11 mouse cellular contexts compared by ENCODE assay signal in the genomic region with DNA sequence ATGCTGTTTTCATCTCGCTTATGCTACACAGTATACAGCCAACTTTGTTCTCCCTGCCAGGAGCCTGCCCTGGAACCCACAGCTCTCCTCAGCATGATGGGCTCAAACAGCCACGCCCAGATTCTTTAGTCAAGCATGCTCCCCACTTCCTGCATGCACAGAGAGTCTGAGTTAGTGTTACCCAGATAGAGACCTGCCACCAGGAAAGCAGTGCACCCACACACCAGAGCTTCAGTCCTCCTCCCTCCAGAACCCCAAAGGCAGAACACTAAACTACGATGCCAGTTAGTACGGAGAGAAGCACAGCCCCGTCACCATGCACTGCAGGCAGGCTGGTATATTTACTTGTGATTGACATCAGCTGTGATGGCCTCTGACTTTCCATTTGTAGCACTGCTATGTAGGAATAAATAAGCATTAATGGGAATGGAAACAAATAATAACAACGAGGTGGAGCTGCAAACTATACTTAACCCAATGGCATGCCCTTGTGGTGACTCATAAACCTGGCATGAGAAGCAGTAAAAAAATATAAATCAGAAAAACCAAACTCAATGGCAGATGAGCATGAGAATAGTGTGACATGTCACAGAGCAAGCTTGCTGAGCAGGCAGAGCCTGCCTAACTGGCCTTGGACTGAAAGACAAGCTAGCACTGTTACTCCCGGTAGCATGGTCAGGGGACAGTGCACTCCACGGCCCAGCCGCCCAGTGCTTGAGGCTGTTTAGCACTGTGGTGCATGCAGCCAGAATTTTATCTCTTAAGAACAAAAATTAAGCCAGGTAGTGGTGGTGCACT. TPM values are rescaled to one million over a fixed set of nuclear protein-coding genes. Genes with fewer than 3 reads are reported as not detected.
DNase-seq lines count a peak whose midpoint lies in the region; ATAC-seq and TF ChIP-seq lines count a peak whose summit lies in the region.
"Had no signal": no experiment of that assay in that cellular context is flagged by ENCODE, and none has a peak within 500 bp of the region (broad histone marks: within the 10 kb centered on the region; RNA-seq: fewer than 3 reads in every experiment).

No protein-coding gene starts in this region.

- intact Hi-C loops in left cerebral cortex, postnatal 14 days (cut with DNase I), result no loop called here

- no peak for TF ChIP-seq POLR2A in cerebellum, adult 2 months (IDR thresholded peaks at IDR 0.05; ENCODE audit: borderline replicate concordance, insufficient read depth, low read length)

- H3K4me2 ChIP-seq in liver, embryonic 15.5 days, result 0 out of 2 replicates have a peak overlapping the region, but pooled peaks have one; percentile 24

- H3K4me1 ChIP-seq in liver, embryonic 15.5 days (replicated peaks), result peaks cover 25% of the 10 kb centered on the region
- no peaks in the 10 kb centered on the region for H3K4me1 ChIP-seq in cerebellum, adult 2 months (ENCODE audit: control insufficient read depth, insufficient read depth, low read length)

- H3K4me3 ChIP-seq in liver, embryonic 15.5 days (replicated peaks), result no peak overlapping the region
- no peak overlapping the region for H3K4me3 ChIP-seq in cerebellum, adult 2 months (replicated peaks; ENCODE audit: insufficient read depth, low read depth, low read length)

- 34% methylated on average over 9 of the region's 9 CpGs for WGBS in liver, embryonic 15.5 days (ENCODE audit: insufficient replicate concordance)
- 80% methylated on average over 9 of the region's 9 CpGs for WGBS in cerebellum, adult 2 months

- TF ChIP-seq CTCF in cerebellum, adult 2 months (IDR thresholded peaks at IDR 0.05; ENCODE audit: borderline replicate concordance, insufficient read depth, low read depth, low read length), result no peak

- peak overlapping the region; percentile 76 for H3K27ac ChIP-seq in liver, embryonic 15.5 days (replicated peaks)
- H3K27ac ChIP-seq in cerebellum, adult 2 months (ENCODE audit: insufficient read depth, low read length), result no peak overlapping the region

- peak; percentile 29 for DNase-seq in layer of hippocampus, adult 9-11 months
- no peak for DNase-seq in layer of hippocampus, postnatal 14 days (ENCODE audit: low spot score in 2 of 2)
- peak; percentile 30 for DNase-seq in T-cell, adult 2 months (ENCODE audit: low spot score)
- peak; percentile 6 for DNase-seq in thymus, postnatal 0 days (ENCODE audit: low spot score)
- no peak for DNase-seq in kidney, adult 8-10 months
- no peak for DNase-seq in left cerebral cortex, postnatal 14 days (ENCODE audit: low spot score in 2 of 2)
- DNase-seq in cerebellum, adult 2 months, result no peak
- DNase-seq: cerebellum, postnatal 14 days; gastrocnemius, postnatal 25 days; kidney, adult 18-20 months had no signal

- ATAC-seq in liver, embryonic 15.5 days (ENCODE audit: insufficient read depth), result peak; percentile 64

- no peak overlapping the region for H3K9ac ChIP-seq in liver, embryonic 15.5 days

- H3K9me3 ChIP-seq in liver, embryonic 15.5 days (replicated peaks), result no peaks in the 10 kb centered on the region

- no peaks in the 10 kb centered on the region for H3K27me3 ChIP-seq in liver, embryonic 15.5 days
- H3K27me3 ChIP-seq in cerebellum, adult 2 months (ENCODE audit: control insufficient read depth, insufficient read depth, low read length), result no peaks in the 10 kb centered on the region

- H3K36me3 ChIP-seq in liver, embryonic 15.5 days (replicated peaks), result peaks cover 58% of the 10 kb centered on the region

RNA-seq across cellular contexts. Expression of a gene that starts 26.9 kb away (rescaled TPM):
- 10 to 100 TPM; 52.2 to 54.4 TPM for total RNA-seq in layer of hippocampus, postnatal 14 days (2021)
- 29.4 and 33.8 TPM in 2 replicates for polyA plus RNA-seq in liver, embryonic 15.5 days (2015; fragmentation: Nextera tagmentation; extraction: Ambion mirVana)
- polyA plus RNA-seq in thymus, postnatal 0 days (2015; fragmentation: Nextera tagmentation; extraction: Ambion mirVana), result 48.9 and 51.0 TPM in 2 replicates
- 10 to 100 TPM; 64.4 to 68.2 TPM for total RNA-seq in left cerebral cortex, postnatal 14 days (2021)
- polyA plus RNA-seq in cerebellum, adult 2 months (2012; rRNA removed), result 40.7 and 45.1 TPM in 2 replicates

RNA-seq across cellular contexts. Expression of a gene that starts 37.3 kb away (rescaled TPM):
- 1 to 10 TPM; 6.3 to 9.2 TPM for total RNA-seq in layer of hippocampus, postnatal 14 days (2021)
- polyA plus RNA-seq in liver, embryonic 15.5 days (2015; fragmentation: Nextera tagmentation; extraction: Ambion mirVana), result 1.1 and 1.2 TPM in 2 replicates
- polyA plus RNA-seq in thymus, postnatal 0 days (2015; fragmentation: Nextera tagmentation; extraction: Ambion mirVana), result 2.5 and 4.1 TPM in 2 replicates
- 1 to 10 TPM; 7.6 to 9.9 TPM for total RNA-seq in left cerebral cortex, postnatal 14 days (2021)
- polyA plus RNA-seq in cerebellum, adult 2 months (2012; rRNA removed), result 2.1 and 2.9 TPM in 2 replicates

Comparison
In these comparisons a context has a peak if more than half of its experiments do, and no peak if none do; other contexts are left out.
1. DNase-seq: peak in layer of hippocampus, adult 9-11 months (single experiment), T-cell, adult 2 months (single experiment) and thymus, postnatal 0 days (single experiment); none in layer of hippocampus, postnatal 14 days (0 of 2), kidney, adult 8-10 months (0 of 2), left cerebral cortex, postnatal 14 days (0 of 2) and cerebellum, adult 2 months (0 of 2).